Mouse (Mus musculus) cortical plate, adult 2 months (tissue): ENCODE results near the gene Pla2g3. TPM values are rescaled to one million over a fixed set of nuclear protein-coding genes. Genes with fewer than 3 reads are reported as not detected.

ENCODE experiments used
- H3K27ac ChIP-seq: fragments of 200-500 bp; 2 replicates; pipeline ENCODE4 v1.5.1; 2012; ENCODE audit warnings: low read length, control low read depth, inconsistent platforms; ENCODE audit not compliant: insufficient read depth
- H3K4me1 ChIP-seq: fragments of 200-500 bp; 2 replicates; pipeline ENCODE4 v1.6.1; 2011; ENCODE audit warnings: low read length; ENCODE audit not compliant: control insufficient read depth, insufficient read depth
- H3K4me3 ChIP-seq: fragments of 200-500 bp; 2 replicates; pipeline ENCODE4 v1.5.1; 2011; ENCODE audit warnings: mild to moderate bottlenecking, low read length, control low read depth; ENCODE audit not compliant: insufficient read depth
- CTCF ChIP-seq: fragments of 200-500 bp; IDR thresholded peaks from 2 replicates; pipeline ENCODE4 v1.5.1; 2011; ENCODE audit warnings: mild to moderate bottlenecking, control low read depth, low read length; ENCODE audit not compliant: insufficient read depth; ENCODE audit errors: extremely low read depth
- POLR2A ChIP-seq: fragments of 200-500 bp; IDR thresholded peaks from 2 replicates; pipeline ENCODE4 v1.6.1; 2011; ENCODE audit warnings: mild to moderate bottlenecking, low read length, control low read depth; ENCODE audit not compliant: insufficient read depth; ENCODE audit errors: extremely low read depth
- polyA plus RNA-seq: library from polyadenylated mRNA; depleted of rRNA; stranded (reverse); fragments of >200 nt; gene quantifications from 2 replicates; pipeline ENCODE4 v1.2.3, GENCODE M21; 2012

Pla2g3 gene
- polyA plus RNA-seq, 1 experiment, result 2.9 TPM

- H3K4me3 ChIP-seq, result 0 out of 2 replicates have a peak overlapping the region, but pooled peaks have one; percentile 14
- peaks cover 10% of the 10 kb centered on the region for H3K4me1 ChIP-seq
- no peak for TF ChIP-seq POLR2A
- no peak for TF ChIP-seq CTCF
- H3K27ac ChIP-seq, result no peak overlapping the region
Observed at GRCm38 (mm10) chr11:3517846-3518732, 30.0 kb downstream of the Pla2g3 start.

GRCm38 (mm10) chr11:3519051-3519726 lies 31.1 kb downstream of the Pla2g3 start:
- H3K27ac ChIP-seq, result no peak overlapping the region

GRCm38 (mm10) chr11:3519756-3520398 lies 31.8 kb downstream of the Pla2g3 start:
- no peak overlapping the region for H3K27ac ChIP-seq
- TF ChIP-seq CTCF, result no peak
- no peak for TF ChIP-seq POLR2A
- H3K4me1 ChIP-seq, result peaks cover 7% of the 10 kb centered on the region
- no peak overlapping the region for H3K4me3 ChIP-seq

More at GRCm38 (mm10) chr11:3519051-3519726, 31.1 kb downstream of the Pla2g3 start:
- H3K4me3 ChIP-seq, result no peak overlapping the region
- peaks cover 7% of the 10 kb centered on the region for H3K4me1 ChIP-seq
- TF ChIP-seq POLR2A, result no peak
- TF ChIP-seq CTCF, result no peak

GRCm38 (mm10) chr11:3520919-3521318 lies 32.8 kb downstream of the Pla2g3 start:
- Histone ChIP-seq H3K4me1 (peaks cover 6% of the 10 kb centered on the region), H3K27ac (no peak overlapping the region), H3K4me3 (no peak overlapping the region)
- TF ChIP-seq POLR2A (no peak), CTCF (no peak)

- H3K4me1 ChIP-seq, result peaks cover 2% of the 10 kb centered on the region; the same call in 1 of the 2 replicates
- TF ChIP-seq CTCF (no peak), POLR2A (no peak)
- H3K4me3 ChIP-seq, result no peak overlapping the region
- H3K27ac ChIP-seq, result no peak overlapping the region
Observed at GRCm38 (mm10) chr11:3521339-3522224, 33.5 kb downstream of the Pla2g3 start.

GRCm38 (mm10) chr11:3522285-3523000 lies 34.4 kb downstream of the Pla2g3 start:
- Histone ChIP-seq H3K27ac (no peak overlapping the region), H3K4me3 (no peak overlapping the region), H3K4me1 (no peaks in the 10 kb centered on the region)
- TF ChIP-seq CTCF, result no peak
- no peak for TF ChIP-seq POLR2A

GRCm38 (mm10) chr11:3523840-3524582 lies 35.9 kb downstream of the Pla2g3 start:
- no peak for TF ChIP-seq POLR2A
- TF ChIP-seq CTCF, result no peak
- Histone ChIP-seq H3K4me1 (no peaks in the 10 kb centered on the region), H3K4me3 (no peak overlapping the region), H3K27ac (no peak overlapping the region)

- TF ChIP-seq CTCF, result no peak
- TF ChIP-seq POLR2A, result no peak
- H3K4me1 ChIP-seq, result no peaks in the 10 kb centered on the region
- no peak overlapping the region for H3K4me3 ChIP-seq
- H3K27ac ChIP-seq, result no peak overlapping the region
Observed at GRCm38 (mm10) chr11:3525560-3525959, 37.5 kb downstream of the Pla2g3 start.
